Mouse (Mus musculus) forebrain, embryonic 12.5 days (tissue): ENCODE data around the gene Oas1a. TPM values are rescaled to one million over a fixed set of nuclear protein-coding genes. Genes with fewer than 3 reads are reported as not detected.

Experiments used
- ATAC-seq: fragments of 200-750 bp; cut with Nextera tagmentation; 2 replicates; pipeline ENCODE4 v1.8.0; 2017; ENCODE audit warnings: moderate TSS enrichment; ENCODE audit not compliant: low FRiP score
- H3K27ac ChIP-seq: fragments of 300-500 bp; sonication (generic); 2 replicates; pipeline ENCODE4 v1.5.1; 2016; ENCODE audit warnings: mild to moderate bottlenecking
- H3K27me3 ChIP-seq: fragments of 300-500 bp; sonication (generic); 2 replicates; pipeline ENCODE4 v1.6.1; 2016; ENCODE audit warnings: mild to moderate bottlenecking
- H3K36me3 ChIP-seq: fragments of 300-500 bp; sonication (generic); replicated peaks from 2 replicates; pipeline ENCODE4 v1.6.1; 2016; ENCODE audit warnings: mild to moderate bottlenecking
- H3K4me1 ChIP-seq: fragments of 300-500 bp; sonication (generic); 2 replicates; pipeline ENCODE4 v1.6.1; 2016
- H3K4me2 ChIP-seq: fragments of 300-500 bp; sonication (generic); 2 replicates; pipeline ENCODE4 v1.6.1; 2016; ENCODE audit warnings: mild to moderate bottlenecking, moderate library complexity
- H3K4me3 ChIP-seq: fragments of 300-500 bp; sonication (generic); replicated peaks from 2 replicates; pipeline ENCODE4 v1.5.1; 2016; ENCODE audit warnings: mild to moderate bottlenecking
- H3K9ac ChIP-seq: fragments of 300-500 bp; sonication (generic); 2 replicates; pipeline ENCODE4 v1.6.1; 2016; ENCODE audit warnings: mild to moderate bottlenecking
- H3K9me3 ChIP-seq: fragments of 300-500 bp; sonication (generic); 2 replicates; pipeline ENCODE4 v1.6.1; 2016
- WGBS: fragments of 180-500 bp; shearing (Covaris S2); methylation state at CpG from one replicate; pipeline ENCODE4 v1.1.7; 2016; 5-methylcytosine and 5-hydroxymethylcytosine counted together
- microRNA-seq: library from miRNA; unstranded; fragments of <30 nt; microRNA quantifications from one replicate; pipeline ENCODE4, GENCODE M21; 2017
- polyA plus RNA-seq: library from polyadenylated mRNA; unstranded; fragments of >200 nt; fragmentation: Nextera tagmentation; extraction: Ambion mirVana; gene quantifications from 2 replicates; pipeline ENCODE4 v1.2.1, GENCODE M21; 2016

The Oas1a gene
- polyA plus RNA-seq, 1 experiment from 2014 or later = 0.72 TPM

- H3K4me1 ChIP-seq = no peaks in the 10 kb centered on the region
- no peaks in the 10 kb centered on the region for H3K36me3 ChIP-seq
- H3K27ac ChIP-seq = no peak overlapping the region
- no peaks in the 10 kb centered on the region for H3K27me3 ChIP-seq
- no peak overlapping the region for H3K4me2 ChIP-seq
- H3K4me3 ChIP-seq = no peak overlapping the region
- H3K9ac ChIP-seq = no peak overlapping the region
- 71% methylated on average over 3 of the region's 3 CpGs for WGBS
- H3K9me3 ChIP-seq = no peaks in the 10 kb centered on the region
- ATAC-seq = no peak
Observed at GRCm38 (mm10) chr5:120865336-120865860, 41.9 kb downstream of the Oas1a start.

- no peak within 1 kb of the TSS for H3K4me2 ChIP-seq
- no peak within 1 kb of the TSS for H3K4me3 ChIP-seq
- 52% methylated on average over 4 of the region's 4 CpGs for WGBS
- no peaks in the 10 kb centered on the region for H3K27me3 ChIP-seq
- H3K9me3 ChIP-seq = no peaks in the 10 kb centered on the region
- H3K9ac ChIP-seq = no peak within 1 kb of the TSS
- H3K4me1 ChIP-seq = no peaks in the 10 kb centered on the region
- H3K36me3 ChIP-seq = no peaks in the 10 kb centered on the region
- H3K27ac ChIP-seq = no peak within 1 kb of the TSS
- no peak for ATAC-seq
Observed at GRCm38 (mm10) chr5:120861121-120861520, 46.2 kb downstream of the Oas1a start, which contains the start of gene Oas1h. Gene Oas1h, plus strand, starts transcription at chr5:120861421.

GRCm38 (mm10) chr5:120859241-120859640 lies 48.1 kb downstream of the Oas1a start:
- 78% methylated on average over 2 of the region's 2 CpGs for WGBS
- Histone ChIP-seq H3K36me3 (no peaks in the 10 kb centered on the region), H3K27me3 (no peaks in the 10 kb centered on the region), H3K4me3 (no peak overlapping the region), H3K4me1 (no peaks in the 10 kb centered on the region), H3K9ac (no peak overlapping the region), H3K9me3 (peaks cover 8% of the 10 kb centered on the region; the same call in 1 of the 2 replicates), H3K27ac (no peak overlapping the region), H3K4me2 (no peak overlapping the region)
- ATAC-seq = no peak

- no peak for ATAC-seq
- H3K9me3 ChIP-seq = peaks cover 10% of the 10 kb centered on the region
- WGBS = 61% methylated on average over 3 of the region's 3 CpGs
- H3K4me1 ChIP-seq = no peaks in the 10 kb centered on the region
- no peak overlapping the region for H3K9ac ChIP-seq
- H3K27me3 ChIP-seq = no peaks in the 10 kb centered on the region; the same call in 1 of the 2 replicates
- H3K4me3 ChIP-seq = no peak overlapping the region
- H3K27ac ChIP-seq = no peak overlapping the region
- no peak overlapping the region for H3K4me2 ChIP-seq
- H3K36me3 ChIP-seq = no peaks in the 10 kb centered on the region
Observed at GRCm38 (mm10) chr5:120849601-120850136, 57.7 kb downstream of the Oas1a start.

- Histone ChIP-seq H3K36me3 (no peaks in the 10 kb centered on the region), H3K9me3 (no peaks in the 10 kb centered on the region), H3K4me2 (no peak within 1 kb of the TSS), H3K9ac (no peak within 1 kb of the TSS), H3K27me3 (no peaks in the 10 kb centered on the region; the same call in 1 of the 2 replicates), H3K4me3 (no peak within 1 kb of the TSS), H3K27ac (no peak within 1 kb of the TSS), H3K4me1 (no peaks in the 10 kb centered on the region)
- no peak for ATAC-seq
- 87% methylated on average over 4 of the region's 4 CpGs for WGBS
Observed at GRCm38 (mm10) chr5:120847067-120847466, 60.3 kb downstream of the Oas1a start, which contains the start of gene Oas1f. Gene Oas1f, plus strand, starts transcription at chr5:120847367.

Small RNA genes lying within 50 kb of the gene (microRNA-seq; reads per million reads assigned to microRNA genes)
- not detected for gene Gm22907

Other genes with a start within 250 kb of the Oas1a start
- 17.1 and 18.1 TPM in 2 replicates for gene Dtx1, start 195.6 kb downstream of the Oas1a start, polyA plus RNA-seq
- gene Oas2, start 157.7 kb downstream of the Oas1a start, polyA plus RNA-seq = 0.10 and 0.17 TPM in 2 replicates
- gene Oas3, start 129.9 kb downstream of the Oas1a start, polyA plus RNA-seq = 0.09 and 0.12 TPM in 2 replicates
- 0.10 TPM in 1 of 2 replicates, not detected in the other for gene Oas1e, start 112.0 kb downstream of the Oas1a start, polyA plus RNA-seq
- gene Oas1c, start 95.0 kb downstream of the Oas1a start, polyA plus RNA-seq = 0.49 and 0.51 TPM in 2 replicates
- not detected in 2 replicates for gene Oas1f, start 60.2 kb downstream of the Oas1a start, polyA plus RNA-seq
- not detected in 2 replicates for gene Oas1h, start 46.1 kb downstream of the Oas1a start, polyA plus RNA-seq
- gene Oas1g, start 19.9 kb downstream of the Oas1a start, polyA plus RNA-seq = not detected in 2 replicates
- not detected in 2 replicates for gene Oas1d, start 7.0 kb upstream of the Oas1a start, polyA plus RNA-seq
- 4.6 and 5.1 TPM in 2 replicates for gene Rph3a, start 102.6 kb upstream of the Oas1a start, polyA plus RNA-seq